Mouse (Mus musculus) heart, postnatal 0 days (tissue): ENCODE measurements around the gene Amer2. TPM values are rescaled to one million over a fixed set of nuclear protein-coding genes. Genes with fewer than 3 reads are reported as not detected.
"Not testable (repeated sequence)": the region's sequence is repeated elsewhere in the genome, so short reads cannot be mapped to it uniquely, and the experiment has no call there.

Source experiments
- ATAC-seq: fragments of 200-750 bp; cut with Nextera tagmentation; 2 replicates; pipeline ENCODE4 v1.8.0; 2017; ENCODE audit warnings: low read depth, moderate number of reproducible peaks, moderate library complexity; ENCODE audit not compliant: insufficient read depth
- DNase-seq: peaks from one replicate; pipeline ENCODE4 v3.0.0-alpha.2; 2016; ENCODE audit warnings: low spot score
- H3K27ac ChIP-seq: fragments of 300-500 bp; sonication (generic); 2 replicates; pipeline ENCODE4 v1.5.1; 2014; ENCODE audit warnings: low read depth, mild to moderate bottlenecking
- H3K27me3 ChIP-seq: fragments of 300-500 bp; sonication (generic); 2 replicates; pipeline ENCODE4 v1.6.1; 2014; ENCODE audit warnings: low read length, mixed read lengths; ENCODE audit not compliant: control insufficient read depth, insufficient read depth
- H3K36me3 ChIP-seq: fragments of 300-500 bp; sonication (generic); replicated peaks from 2 replicates; pipeline ENCODE4 v1.6.1; 2014; ENCODE audit warnings: low read length, mixed read lengths; ENCODE audit not compliant: control insufficient read depth, insufficient read depth
- H3K4me1 ChIP-seq: fragments of 300-500 bp; sonication (generic); 2 replicates; pipeline ENCODE4 v1.6.1; 2014; ENCODE audit warnings: antibody characterized with exemption; ENCODE audit not compliant: control insufficient read depth, insufficient read depth
- H3K4me2 ChIP-seq: fragments of 300-500 bp; sonication (generic); 2 replicates; pipeline ENCODE4 v1.6.1; 2014; ENCODE audit warnings: low read depth, mild to moderate bottlenecking, low read length, moderate library complexity
- H3K4me3 ChIP-seq: fragments of 300-500 bp; sonication (generic); 2 replicates; pipeline ENCODE4 v1.5.1; 2014; ENCODE audit warnings: low read depth, low read length
- H3K9ac ChIP-seq: fragments of 300-500 bp; sonication (generic); replicated peaks from 2 replicates; pipeline ENCODE4 v1.6.1; 2014; ENCODE audit warnings: low read depth, low read length, mixed read lengths
- H3K9me3 ChIP-seq: fragments of 300-500 bp; sonication (generic); replicated peaks from 2 replicates; pipeline ENCODE4 v1.6.1; 2016; ENCODE audit warnings: low read length; ENCODE audit not compliant: control insufficient read depth
- CTCF ChIP-seq: IDR thresholded peaks from 2 replicates; pipeline ENCODE4 v1.5.1; 2016; ENCODE audit warnings: antibody characterized with exemption, control low read depth, low read depth
- EP300 ChIP-seq: IDR thresholded peaks from 2 replicates; pipeline ENCODE4 v1.6.1; 2016; ENCODE audit warnings: antibody characterized with exemption, low read depth
- WGBS: fragments of 180-500 bp; shearing (Covaris S2); extraction: QIAGEN DNeasy Blood & Tissue Kit; methylation state at CpG from one replicate; pipeline ENCODE4 v1.1.7; 2014; 5-methylcytosine and 5-hydroxymethylcytosine counted together
- polyA plus RNA-seq: library from polyadenylated mRNA; unstranded; fragments of >200 nt; fragmentation: Nextera tagmentation; extraction: Ambion mirVana; gene quantifications from 2 replicates; pipeline ENCODE4 v1.2.1, GENCODE M21; 2015
- total RNA-seq: library from RNA; depleted of rRNA; stranded (reverse); fragments of >200 nt; gene quantifications from 2 replicates; pipeline ENCODE4 v1.2.3, GENCODE M21; 2014; ENCODE audit warnings: low replicate concordance; rRNA removed

The Amer2 gene
- total RNA-seq = 0.12 TPM in 1 of 2 replicates, not detected in the other
- 0.10 and 0.15 TPM in 2 replicates for polyA plus RNA-seq

DNA sequence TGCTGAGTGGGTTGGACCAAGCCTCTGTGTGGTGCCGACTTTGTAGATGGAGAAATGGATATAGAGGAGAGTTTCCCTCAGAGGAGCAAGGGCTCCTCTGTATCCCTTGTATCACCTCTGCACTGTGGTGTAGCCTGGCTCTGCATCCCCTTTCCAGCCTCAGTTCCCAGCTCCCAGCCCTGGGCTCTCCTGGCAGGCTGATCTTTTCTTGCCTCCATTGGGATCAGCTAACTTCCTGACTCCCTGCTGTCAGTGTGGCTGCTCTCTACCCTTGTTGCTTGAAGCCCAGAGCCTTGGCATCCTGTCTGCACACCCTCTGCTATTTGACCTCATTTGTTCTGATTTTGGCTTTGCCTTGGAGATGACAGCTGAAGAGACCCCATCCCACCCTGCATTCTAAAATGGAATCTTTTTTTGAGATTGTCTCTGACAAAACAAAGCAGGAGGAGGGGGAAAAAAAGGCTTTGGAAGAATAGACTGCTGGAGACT, at the start of gene Amer2:
TSS of gene Amer2 (plus strand) at position 439 of the 489 bp plus-strand sequence.
- no peak for DNase-seq
- Histone ChIP-seq H3K4me1 (no peaks in the 10 kb centered on the region), H3K27me3 (peaks cover 17% of the 10 kb centered on the region), H3K9ac (no peak within 1 kb of the TSS), H3K36me3 (no peaks in the 10 kb centered on the region), H3K9me3 (no peaks in the 10 kb centered on the region), H3K27ac (no peak within 1 kb of the TSS), H3K4me3 (no peak within 1 kb of the TSS), H3K4me2 (no peak within 1 kb of the TSS)
- WGBS = 18% methylated on average over 1 of the region's 1 CpGs
- no peak for ATAC-seq
- no peak for TF ChIP-seq EP300
- no peak for TF ChIP-seq CTCF

DNA sequence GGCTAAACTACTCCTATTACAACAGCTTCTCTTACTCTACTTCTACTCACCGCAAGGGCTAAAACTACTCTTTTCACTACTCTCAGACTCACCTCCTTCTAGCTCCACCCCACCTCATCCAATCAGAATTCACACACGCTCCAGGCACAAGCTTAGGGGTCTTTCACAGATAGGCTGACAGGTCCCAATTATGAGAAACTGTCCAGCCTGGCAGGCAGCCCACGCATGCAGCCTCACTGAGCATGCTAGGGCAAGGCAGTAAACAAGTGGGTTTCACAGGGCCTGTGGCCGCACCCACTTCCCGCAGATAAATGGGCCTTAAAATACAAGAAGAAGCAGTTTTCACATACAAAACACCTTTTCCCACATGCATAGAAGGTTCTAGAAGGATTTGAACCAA, 33.1 kb upstream of the Amer2 start:
- H3K36me3 ChIP-seq, H3K4me1 ChIP-seq, ATAC-seq, H3K9ac ChIP-seq, H3K27ac ChIP-seq, DNase-seq, H3K9me3 ChIP-seq, H3K27me3 ChIP-seq, H3K4me3 ChIP-seq, H3K4me2 ChIP-seq: not testable (repeated sequence)
- 60% methylated on average over 5 of the region's 5 CpGs for WGBS

DNA sequence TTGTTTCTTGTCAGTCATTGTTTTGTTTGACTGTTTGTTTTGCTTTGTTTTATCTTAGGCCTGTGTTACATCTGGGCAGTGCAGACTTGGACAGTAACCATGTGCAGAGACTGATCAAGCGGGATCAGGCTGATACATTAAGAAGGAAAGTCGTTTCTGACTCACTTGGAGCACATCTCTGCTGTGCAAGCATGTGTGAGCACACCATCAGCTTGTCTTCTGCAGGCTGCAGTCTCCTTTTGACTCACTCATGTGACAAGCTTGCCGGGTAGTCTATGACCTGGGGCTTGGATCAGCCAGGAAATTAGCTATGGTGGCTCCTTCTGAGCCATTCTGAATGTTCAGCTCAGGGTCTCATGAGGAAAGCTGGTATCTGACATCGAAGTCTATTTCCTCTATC, 32.5 kb upstream of the Amer2 start:
- Histone ChIP-seq H3K9me3 (no peaks in the 10 kb centered on the region), H3K4me3 (no peak overlapping the region), H3K9ac (no peak overlapping the region), H3K4me2 (no peak overlapping the region), H3K4me1 (no peaks in the 10 kb centered on the region), H3K27me3 (no peaks in the 10 kb centered on the region), H3K27ac (no peak overlapping the region), H3K36me3 (no peaks in the 10 kb centered on the region)
- TF ChIP-seq EP300 = no peak
- TF ChIP-seq CTCF = no peak
- DNase-seq (no peak), ATAC-seq (no peak)
- 56% methylated on average over 4 of the region's 4 CpGs for WGBS

DNA sequence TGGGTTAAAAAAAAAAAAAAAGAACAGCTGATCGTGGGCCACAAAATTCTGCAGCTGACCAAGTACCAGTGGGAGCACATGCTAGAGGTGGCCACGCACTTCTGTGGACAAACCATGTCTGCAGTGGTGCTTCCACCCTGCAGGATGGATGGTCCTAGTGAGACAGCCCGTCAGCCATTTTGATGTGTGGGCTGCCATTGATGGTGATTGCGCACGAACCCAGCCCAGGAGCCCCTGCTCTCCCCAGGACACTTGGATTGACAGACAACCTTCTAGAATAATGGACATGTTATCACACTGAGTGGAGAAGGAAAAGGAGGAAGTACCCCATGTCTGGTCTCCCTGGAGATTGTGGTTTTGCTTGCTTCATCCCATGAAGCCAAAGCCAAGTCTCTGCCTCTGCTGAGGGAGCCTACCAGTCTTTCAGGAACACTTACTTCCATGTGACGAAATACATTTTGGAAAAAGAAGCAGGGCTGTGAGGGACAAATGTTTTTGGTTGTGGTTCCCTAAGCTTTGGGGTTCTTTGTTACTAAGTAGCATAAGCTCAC, 27.7 kb upstream of the Amer2 start:
- WGBS = 87% methylated on average over 6 of the region's 6 CpGs
- no peak overlapping the region for H3K27ac ChIP-seq
- no peak for ATAC-seq

DNA sequence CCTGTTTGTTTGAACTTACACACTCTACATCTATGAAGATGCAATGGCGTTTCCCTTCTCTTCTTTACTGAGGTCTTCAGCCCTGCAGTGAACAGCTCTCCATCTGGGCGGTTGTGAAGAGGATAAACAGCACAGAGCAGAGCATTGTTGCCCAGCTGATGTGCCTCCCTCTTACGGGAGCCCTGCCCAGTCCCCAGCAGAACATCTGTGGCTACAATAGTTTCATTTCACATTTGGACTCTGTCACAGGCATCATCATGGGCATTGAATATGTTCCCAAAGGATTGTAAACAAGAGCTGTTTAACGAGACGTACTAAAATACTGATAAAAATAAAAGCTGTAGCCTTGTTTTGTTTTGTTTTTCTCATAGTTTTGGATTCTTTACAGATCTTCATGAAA, 14.7 kb upstream of the Amer2 start:
- 82% methylated on average over 5 of the region's 5 CpGs for WGBS
- H3K27ac ChIP-seq = no peak overlapping the region
- no peaks in the 10 kb centered on the region for H3K27me3 ChIP-seq
- no peaks in the 10 kb centered on the region for H3K4me1 ChIP-seq
- H3K36me3 ChIP-seq = no peaks in the 10 kb centered on the region
- DNase-seq (no peak), ATAC-seq (no peak)
- TF ChIP-seq EP300 (no peak), CTCF (no peak)
- H3K9ac ChIP-seq = no peak overlapping the region
- no peak overlapping the region for H3K4me2 ChIP-seq
- H3K9me3 ChIP-seq = no peaks in the 10 kb centered on the region
- H3K4me3 ChIP-seq = no peak overlapping the region

More for the DNA sequence above, 27.7 kb upstream of the Amer2 start:
- H3K4me3 ChIP-seq = no peak overlapping the region
- no peaks in the 10 kb centered on the region for H3K9me3 ChIP-seq
- no peak for TF ChIP-seq CTCF
- no peak for TF ChIP-seq EP300
- no peak overlapping the region for H3K9ac ChIP-seq
- no peak overlapping the region for H3K4me2 ChIP-seq
- H3K4me1 ChIP-seq = no peaks in the 10 kb centered on the region
- no peaks in the 10 kb centered on the region for H3K36me3 ChIP-seq
- H3K27me3 ChIP-seq = no peaks in the 10 kb centered on the region
- no peak for DNase-seq
